Mouse (Mus musculus) large intestine, adult 2 months (tissue): ENCODE measurements at regions not wholly inside any gene's neighbourhood (a gene's known extent, or its start where the extent isn't known, plus 50 kb on each side); places are given as distances from the start of the nearest gene placed in this dataset.

Source experiments
- DNase-seq: peaks from one replicate; pipeline ENCODE4 v3.0.0-alpha.2; 2012; ENCODE audit warnings: low read depth, low spot score
- WGBS: fragments of 180-500 bp; shearing (Covaris S2); methylation state at CpG from one replicate; pipeline ENCODE4 v1.1.7; 2018; 5-methylcytosine and 5-hydroxymethylcytosine counted together

DNA sequence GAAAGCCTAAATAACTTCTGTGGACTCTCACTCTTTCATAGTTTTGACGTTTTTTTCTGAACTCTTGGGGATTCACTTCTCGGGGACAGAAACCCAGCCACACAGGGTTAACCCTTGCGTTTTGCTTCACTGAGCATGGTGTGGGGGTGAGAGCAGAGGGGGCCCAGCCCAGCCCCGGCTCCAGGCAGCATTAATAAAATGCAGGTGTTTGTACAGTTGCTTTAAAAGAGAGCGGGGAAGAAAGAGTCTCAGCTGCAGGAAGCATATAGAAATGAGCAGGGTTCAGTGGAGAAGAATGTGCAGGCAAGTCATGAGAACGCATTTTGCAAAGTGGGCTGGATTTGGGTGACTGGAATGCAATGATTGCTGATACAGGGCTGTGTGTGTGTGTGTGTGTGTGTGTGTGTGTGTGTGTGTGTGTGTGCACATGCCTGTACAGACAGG lies 91.8 kb downstream of the Zfp36l1 start:
- WGBS: 62% methylated on average over 6 of the region's 6 CpGs
- no peak for DNase-seq

DNA sequence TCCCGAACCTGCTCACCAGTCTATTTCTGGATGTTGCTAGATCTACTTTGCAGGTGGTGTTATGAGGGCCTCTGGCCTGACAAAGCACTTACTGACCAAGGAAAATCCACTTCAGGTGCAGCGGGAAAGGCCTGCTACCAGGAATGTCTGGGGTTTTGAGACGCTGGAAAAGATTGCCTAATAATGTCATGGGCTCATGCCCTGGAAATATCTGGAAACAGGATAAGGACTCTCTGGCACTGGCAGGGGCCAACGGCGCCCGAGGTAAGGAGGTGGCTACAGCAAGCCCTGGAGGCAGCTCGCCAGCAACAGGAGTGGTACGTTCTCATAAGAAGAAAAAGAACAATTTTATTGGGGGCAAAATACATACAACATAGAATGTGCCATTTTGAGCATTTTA lies 94.7 kb downstream of the Zfp36l1 start:
- 81% methylated on average over 8 of the region's 8 CpGs for WGBS

DNA sequence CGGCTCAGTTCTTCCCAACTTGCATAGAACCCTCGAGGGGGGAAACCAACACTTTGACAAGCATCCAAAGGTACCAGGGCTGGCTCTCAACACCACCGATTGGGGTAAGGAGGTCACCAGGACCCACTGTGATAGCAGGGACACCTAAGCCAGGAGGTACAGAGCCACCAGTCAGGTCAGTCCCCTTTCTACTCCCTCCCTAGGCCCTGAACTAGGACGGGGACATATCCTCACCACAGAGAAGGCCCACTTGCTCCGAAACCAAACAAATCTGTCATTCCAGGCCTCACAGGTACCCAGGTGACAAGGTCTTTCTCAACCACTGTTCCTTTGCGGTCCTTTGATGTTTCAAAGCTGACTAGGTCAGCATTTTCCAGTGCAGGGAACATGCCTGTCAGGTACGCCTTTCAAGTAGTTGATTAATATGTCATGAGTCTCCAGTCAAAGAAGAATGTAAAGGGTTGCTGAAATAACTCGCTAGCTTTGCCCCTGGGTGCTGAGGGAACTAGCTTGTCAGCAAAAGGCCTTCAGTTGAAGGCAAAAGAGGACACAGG lies 95.4 kb downstream of the Zfp36l1 start:
- no peak for DNase-seq
- WGBS: 89% methylated on average over 8 of the region's 8 CpGs

More for the DNA sequence above, 94.7 kb downstream of the Zfp36l1 start:
- no peak for DNase-seq

DNA sequence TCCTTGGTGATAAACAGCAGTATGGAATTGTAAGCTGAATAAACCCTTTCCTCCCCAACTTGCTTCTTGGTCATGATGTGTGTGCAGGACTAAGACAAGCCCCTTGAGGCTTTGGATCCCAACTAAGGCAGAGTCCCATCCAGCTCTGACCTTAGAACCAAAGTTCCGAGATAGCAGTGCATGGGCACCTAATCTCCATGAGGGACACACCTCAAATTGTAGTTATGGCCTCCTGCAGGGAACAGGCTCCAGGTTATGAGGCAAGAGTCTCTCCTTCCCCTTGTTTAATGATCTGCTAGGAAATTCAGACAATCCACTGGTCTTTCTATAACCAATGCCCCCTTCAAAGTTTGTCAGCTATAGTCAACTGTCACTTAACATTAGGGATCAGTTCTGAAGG lies 96.9 kb downstream of the Zfp36l1 start:
- no peak for DNase-seq
- WGBS: 32% methylated on average over 1 of the region's 1 CpGs

DNA sequence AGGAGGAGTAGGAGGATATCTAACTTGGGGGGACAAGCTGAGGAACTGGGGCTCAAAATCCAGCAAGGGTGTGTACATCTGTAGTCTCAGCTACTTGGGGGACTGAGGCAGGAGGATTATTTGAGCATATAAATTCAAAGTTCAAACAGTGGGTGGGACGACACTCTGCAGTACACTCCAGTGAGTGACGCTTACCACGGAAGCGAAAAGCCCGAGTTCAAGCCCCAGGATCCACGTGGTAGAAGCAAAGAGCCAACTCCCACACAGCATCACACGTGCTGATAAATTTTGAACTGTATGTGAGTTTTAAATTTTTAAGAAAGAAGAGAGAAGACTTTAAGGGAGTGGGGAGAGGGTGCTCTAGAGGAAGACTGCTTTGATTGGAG lies 98.2 kb downstream of the Zfp36l1 start:
- no peak for DNase-seq
- WGBS: 78% methylated on average over 7 of the region's 7 CpGs

DNA sequence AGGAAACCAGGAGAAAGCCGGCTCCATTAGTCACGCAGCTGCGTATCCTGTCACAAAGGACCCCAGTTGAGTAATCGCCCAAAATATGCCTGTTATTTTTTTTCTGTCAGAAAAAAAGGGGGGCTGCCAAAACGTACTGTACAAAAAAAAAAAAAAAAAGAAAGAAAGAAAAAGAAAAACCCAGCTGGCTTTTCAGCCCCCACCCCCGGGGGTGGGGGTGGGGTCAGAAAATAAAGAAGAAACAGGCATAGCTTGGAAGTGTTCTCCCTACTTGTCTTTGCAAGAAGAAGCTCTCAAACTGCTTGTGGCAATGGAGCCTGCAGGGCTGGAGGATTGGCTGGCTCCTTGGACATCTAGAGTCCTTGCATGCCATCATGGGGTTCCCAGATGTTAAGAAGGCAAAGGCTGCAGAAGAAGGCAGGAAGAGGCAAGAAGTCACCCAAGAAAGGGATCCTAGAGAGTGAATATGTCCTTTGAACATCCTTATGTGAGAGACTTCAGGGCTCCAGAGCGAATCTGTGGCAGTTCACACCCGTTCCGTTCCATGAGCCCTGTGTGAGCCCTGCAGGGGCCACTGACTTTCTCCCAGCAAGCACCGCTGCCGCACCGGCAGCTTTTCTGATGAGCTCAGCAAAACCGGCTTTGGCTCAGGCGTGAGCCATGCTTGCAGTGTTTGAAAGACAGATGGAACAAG lies 98.8 kb downstream of the Zfp36l1 start:
- DNase-seq: no peak
- WGBS: 56% methylated on average over 14 of the region's 14 CpGs

DNA sequence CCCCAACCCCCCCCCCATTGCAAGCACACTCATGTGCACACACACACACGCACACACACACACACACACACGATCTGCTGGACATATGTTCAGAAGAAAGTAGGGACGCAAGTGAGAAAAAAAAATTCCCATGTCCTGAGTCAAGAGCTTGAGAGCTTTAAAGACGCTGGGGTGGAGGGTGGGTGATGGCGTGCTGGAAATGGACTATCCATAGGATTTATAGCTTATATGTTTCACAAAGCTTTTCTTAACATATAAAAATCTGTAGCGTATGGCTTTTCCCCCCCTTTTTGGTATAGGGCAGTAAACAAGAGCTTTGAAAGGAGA lies 99.3 kb downstream of the Zfp36l1 start:
- WGBS: 77% methylated on average over 6 of the region's 6 CpGs
- DNase-seq: no peak

DNA sequence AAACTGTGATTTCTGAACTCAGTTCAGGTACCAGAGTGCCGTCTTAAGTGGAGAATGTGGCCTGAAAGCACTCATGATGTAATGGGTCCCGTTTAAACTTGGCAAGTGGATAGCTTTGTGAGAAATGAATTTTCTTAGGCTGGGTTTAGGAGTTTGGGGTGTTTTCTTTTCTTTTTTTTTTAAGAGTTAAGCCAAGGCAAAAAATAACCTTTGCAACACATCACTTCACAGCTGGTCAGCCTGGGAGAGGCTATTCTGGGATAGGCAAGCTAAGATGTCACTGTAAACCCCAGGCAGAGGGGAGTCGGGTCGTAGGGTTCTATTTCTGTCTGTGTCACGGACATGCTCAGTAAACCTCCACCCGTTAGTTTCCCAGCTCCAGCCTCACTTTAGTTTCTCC lies 100.9 kb downstream of the Zfp36l1 start:
- no peak for DNase-seq
- 77% methylated on average over 6 of the region's 6 CpGs for WGBS

DNA sequence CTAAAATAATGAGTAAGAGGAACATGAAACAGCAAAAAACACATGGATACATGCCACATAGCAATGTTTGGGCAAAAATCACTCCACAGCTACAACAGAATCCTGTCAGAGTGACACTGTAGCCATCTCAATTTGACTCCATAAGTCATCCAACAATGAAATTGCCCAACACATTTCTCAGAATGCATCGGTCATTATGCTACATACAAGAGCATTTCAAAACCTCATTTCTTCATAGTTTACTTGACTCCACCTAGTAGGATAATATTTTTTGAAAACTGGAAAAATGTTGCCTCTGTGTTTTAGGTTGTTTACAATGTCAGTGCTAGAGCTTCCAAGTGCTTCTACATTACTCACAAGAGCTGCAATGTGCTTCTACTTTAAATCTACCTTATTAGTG lies 101.9 kb downstream of the Zfp36l1 start:
- no peak for DNase-seq
- 85% methylated on average over 1 of the region's 1 CpGs for WGBS

DNA sequence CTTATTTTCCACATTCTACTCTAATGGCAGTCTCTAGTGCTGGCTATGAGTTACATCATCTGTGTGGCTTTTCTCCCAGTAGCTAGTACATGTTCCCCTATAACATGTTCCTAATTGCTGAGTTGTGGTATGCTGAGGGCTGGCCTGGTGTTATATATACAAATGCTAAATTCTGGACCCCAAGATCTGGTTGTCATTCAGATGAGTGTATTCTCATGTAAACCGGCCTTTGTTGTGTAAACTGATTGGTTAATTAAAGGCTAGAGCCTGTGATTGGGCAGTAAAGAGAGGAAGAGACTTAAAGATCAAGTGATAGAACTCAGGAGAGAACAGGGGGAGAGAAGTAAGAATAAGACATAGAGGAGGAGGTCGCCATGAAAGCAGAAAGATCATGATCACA lies 102.6 kb downstream of the Zfp36l1 start:
- 66% methylated on average over 2 of the region's 2 CpGs for WGBS

DNA sequence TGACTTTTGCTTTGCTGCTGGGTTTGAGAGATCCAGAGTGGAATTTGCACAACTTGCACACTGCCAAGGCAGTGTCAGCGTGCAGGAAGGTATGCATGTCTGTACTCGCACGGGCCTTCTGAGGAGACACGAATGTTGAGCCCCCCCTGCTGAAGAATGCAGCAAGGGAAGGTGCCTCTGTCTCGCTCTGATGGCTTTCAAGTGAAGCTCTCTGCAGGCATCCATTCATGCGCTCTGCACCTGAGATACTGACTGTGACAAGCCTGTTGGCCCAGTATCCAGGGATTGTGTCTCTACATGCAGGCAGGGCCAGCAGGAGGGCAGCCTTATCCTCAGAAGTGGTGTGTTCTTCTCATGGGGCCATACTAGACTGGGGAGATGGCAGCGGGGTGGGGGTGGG lies 105.0 kb downstream of the Zfp36l1 start:
- WGBS: 82% methylated on average over 7 of the region's 7 CpGs
- no peak for DNase-seq

More for the DNA sequence above, 102.6 kb downstream of the Zfp36l1 start:
- DNase-seq: no peak

DNA sequence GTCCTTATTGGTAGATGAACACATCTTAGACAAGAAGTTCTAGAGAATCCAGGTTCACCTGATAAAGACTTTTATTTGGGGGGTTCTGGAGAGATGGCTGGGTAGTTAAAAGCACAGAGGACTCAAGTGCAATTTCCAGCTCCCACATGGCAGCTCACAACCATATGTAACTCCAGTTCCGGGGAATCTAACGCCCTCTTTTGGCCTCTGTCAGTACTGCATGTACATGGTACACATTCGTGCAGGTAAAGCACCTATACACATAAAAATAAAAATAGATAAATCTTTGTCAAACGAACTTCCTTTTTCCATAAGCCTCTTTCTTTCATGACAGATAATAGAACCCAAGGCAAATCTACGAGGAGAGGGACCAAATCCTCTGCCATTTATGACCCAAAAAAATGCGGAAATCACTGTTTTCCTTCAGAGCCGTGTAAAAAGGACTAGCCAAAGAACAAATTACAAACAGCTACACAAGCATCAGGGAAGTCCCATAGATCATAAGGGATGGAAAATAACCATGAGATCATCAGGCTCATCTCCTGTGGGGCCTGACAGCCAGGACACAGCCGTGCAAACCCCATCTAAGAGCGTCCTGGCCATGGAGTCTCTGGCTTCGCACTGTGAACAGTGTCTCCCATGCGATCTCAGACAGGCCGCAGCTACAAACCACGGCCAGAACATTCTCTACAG lies 107.4 kb downstream of the Zfp36l1 start:
- WGBS: 71% methylated on average over 13 of the region's 13 CpGs
- no peak for DNase-seq

DNA sequence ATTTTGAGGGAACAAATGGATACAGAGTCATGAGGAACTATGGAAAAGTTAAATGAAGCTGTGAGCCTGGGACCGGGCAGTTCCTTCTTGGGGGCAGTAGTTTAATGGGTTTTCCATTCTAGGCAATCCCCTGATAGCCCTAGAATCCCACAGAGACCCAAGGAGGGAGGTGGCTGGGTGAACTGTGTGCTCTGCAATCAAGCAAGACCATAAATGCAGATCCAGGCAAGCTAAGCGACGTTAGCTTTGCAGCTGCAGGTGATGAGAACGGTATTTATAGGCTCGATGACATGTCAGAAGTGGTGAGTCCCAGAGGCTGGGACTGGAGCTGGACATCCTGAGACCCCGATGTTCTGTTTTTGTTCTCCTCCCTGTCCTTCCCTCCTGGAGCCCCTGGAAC lies 108.2 kb downstream of the Zfp36l1 start:
- no peak for DNase-seq
- 30% methylated on average over 6 of the region's 6 CpGs for WGBS

DNA sequence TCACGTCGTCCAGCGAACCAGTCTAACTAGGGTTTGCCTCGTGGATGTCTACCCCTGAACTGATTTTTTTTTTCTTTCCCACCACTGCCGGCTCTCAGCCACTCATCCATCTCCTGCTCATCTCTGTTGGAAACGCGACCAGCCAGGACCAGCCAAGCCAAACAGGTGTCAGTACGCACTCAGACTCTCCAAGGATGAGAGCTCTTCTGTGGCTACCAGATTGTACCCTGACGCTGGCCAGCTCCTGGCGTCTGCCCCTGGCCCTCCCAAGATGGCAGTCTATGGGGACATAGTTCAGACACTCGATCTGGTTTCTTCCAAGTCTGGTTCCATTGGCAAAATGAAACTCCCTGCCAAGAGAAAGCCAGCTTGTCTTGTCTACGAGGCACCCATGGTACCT lies 109.3 kb downstream of the Zfp36l1 start:
- 94% methylated on average over 12 of the region's 12 CpGs for WGBS
- no peak for DNase-seq

DNA sequence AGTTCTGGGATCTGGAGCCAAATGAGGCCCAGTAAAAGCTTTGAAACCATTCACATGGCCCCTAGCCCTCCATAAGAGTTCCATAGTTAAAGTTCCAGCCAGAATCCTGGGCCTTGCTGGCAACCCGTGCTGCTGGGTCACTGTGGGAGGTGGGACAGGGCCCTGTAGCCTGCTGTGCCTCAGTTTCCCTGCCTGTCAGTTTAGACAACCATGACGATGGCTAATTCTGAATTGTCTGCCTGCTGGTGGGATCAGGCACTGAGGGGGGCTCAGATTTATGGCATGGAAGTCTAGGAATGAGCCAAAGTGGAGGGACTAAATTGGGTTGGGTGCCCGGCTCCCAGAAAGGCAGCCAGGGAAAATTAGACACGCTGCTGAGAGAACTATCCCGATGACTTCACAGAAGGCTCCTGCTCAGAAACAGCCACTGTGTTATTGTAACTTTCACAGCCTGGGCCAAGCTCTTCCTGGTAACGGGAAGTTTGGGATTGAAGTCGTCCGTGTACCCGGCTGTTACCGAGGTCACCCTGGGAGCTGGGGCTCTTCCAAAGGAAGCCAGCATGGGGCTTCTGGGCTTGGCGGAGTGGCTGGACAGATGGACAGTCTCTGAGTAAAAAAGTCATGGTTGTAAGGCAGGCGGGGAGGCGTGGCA lies 110.2 kb downstream of the Zfp36l1 start:
- DNase-seq: no peak
- WGBS: 78% methylated on average over 13 of the region's 13 CpGs

DNA sequence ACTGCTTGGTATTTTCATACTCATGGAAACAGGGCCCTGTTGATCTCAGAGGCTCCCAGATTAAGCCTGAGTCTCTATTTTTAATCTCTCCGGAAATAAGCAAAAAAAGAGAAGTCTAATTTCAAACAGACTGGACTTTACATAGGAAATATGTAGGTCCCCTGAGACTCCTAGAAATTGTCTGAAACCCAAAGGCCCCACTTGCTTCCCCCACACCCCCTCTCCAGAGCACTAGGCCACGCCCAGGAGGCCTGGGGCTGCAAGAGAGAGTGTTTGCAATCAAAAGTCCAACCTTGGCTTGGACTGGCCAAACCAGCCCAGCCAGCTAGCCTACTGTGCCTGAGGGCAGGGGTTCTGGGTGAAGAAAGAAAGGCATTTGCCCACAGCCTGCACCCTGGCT lies 111.0 kb downstream of the Zfp36l1 start:
- DNase-seq: no peak
- WGBS: 34% methylated on average over 2 of the region's 2 CpGs

DNA sequence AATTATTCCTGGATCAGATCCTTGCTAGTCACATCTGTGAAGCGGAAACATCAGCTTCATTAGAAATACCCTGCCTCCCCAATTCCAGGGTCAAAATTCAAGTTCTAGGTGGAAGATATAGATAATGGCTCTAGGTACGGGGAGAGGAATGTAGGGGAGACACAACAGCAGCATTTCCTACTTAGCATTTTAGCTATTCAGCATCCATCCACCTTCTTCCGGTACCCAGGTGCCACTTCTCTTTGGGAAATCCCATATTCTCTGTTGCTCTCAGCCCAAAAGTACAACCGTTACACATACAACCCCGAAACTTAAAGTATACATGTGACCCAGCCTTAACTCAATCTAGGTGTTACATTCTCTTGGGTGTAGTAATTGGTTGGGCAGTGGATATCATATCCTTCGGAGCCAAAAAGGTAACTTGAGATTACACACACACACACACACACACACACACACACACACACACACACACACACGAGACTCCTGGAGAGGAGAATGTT lies 112.9 kb downstream of the Zfp36l1 start:
- no peak for DNase-seq
- WGBS: 94% methylated on average over 7 of the region's 7 CpGs

DNA sequence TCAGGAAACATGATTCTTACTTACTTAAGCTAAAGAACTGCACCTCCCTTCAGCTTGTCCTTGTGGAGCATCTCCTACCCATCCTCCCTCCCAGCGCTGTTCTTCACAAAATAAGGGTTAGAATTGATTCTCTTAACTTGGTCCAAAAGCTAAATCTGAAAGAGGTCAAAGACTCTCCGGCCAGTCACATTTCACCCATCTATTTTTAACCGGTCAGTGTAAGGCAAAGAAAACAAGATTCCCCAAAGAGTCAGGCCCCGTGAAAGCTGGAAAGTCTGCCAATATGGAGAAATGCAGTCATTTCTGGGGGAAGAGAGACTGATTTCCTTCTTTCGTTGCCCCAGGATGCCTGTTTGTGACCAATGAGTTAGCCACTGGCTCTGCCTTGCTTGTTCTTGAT lies 114.0 kb downstream of the Zfp36l1 start:
- no peak for DNase-seq
- 77% methylated on average over 5 of the region's 5 CpGs for WGBS

DNA sequence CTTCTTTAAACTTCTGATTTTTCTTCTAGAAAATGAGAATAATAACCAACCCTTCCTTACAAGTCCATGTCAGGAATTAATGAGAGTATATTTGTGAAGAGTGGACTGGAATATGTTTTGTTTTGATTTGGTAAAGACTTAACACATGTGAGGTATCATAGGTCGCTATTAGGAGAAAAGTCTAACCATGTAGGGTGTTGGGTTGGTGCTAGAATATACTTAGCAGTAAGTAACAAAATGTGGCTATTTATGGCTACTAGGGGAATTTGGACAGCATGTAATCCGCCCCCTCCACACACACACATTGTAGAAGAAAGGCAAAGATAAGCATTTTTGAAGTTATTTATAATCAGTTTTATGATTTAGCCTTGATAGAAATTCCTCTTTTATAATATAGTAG lies 114.5 kb downstream of the Zfp36l1 start:
- DNase-seq: no peak
- WGBS: 60% methylated on average over 2 of the region's 2 CpGs

DNA sequence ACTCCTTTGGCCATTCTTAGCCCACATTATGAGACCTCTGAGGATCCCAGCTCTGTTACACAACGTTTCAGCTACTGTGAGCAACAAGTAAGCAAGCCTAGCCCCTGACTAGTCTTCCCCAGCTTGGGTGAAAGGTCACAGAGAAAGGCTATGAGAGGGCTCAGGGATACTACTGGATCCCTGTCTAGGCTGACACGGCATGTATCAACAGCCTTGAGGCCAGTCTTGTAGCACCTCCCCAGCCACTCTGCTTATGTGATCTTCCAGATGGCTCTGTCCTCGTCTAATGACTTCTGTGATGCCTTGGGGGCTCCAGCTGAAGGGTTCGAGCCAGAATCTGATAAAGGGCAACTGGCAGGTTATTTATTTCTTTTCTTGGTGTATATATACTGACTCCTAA lies 115.6 kb downstream of the Zfp36l1 start:
- no peak for DNase-seq
- 79% methylated on average over 4 of the region's 4 CpGs for WGBS
